Mouse (Mus musculus) megakaryocyte-erythroid progenitor cell, adult 5 weeks (primary cell): ENCODE measurements around the gene Vmn1r9. TPM values are rescaled to one million over a fixed set of nuclear protein-coding genes. Genes with fewer than 3 reads are reported as not detected.

Experiments used
- polyA plus RNA-seq: library from polyadenylated mRNA; stranded (reverse); fragments of >175 nt; gene quantifications from 2 replicates; pipeline ENCODE4 v1.2.3, GENCODE M21; 2012

Gene Vmn1r9
- not detected in 2 replicates for polyA plus RNA-seq

GRCm38 (mm10) chr6:57066487-57066886 lies at the start of gene Vmn1r9:
Vmn1r9 (plus strand) TSS chr6:57066787.

GRCm38 (mm10) chr6:57025224-57025623 lies 41.4 kb upstream of the Vmn1r9 start, which contains the start of gene Vmn1r7:
Vmn1r7 (minus strand) TSS chr6:57025324.

GRCm38 (mm10) chr6:57031984-57032383 lies 34.6 kb upstream of the Vmn1r9 start, which contains the start of gene Vmn1r8:
Vmn1r8 (plus strand) TSS chr6:57032284.

GRCm38 (mm10) chr6:57109154-57109553 lies 42.6 kb downstream of the Vmn1r9 start, which contains the start of gene Vmn1r10:
Vmn1r10 (plus strand) TSS chr6:57109454.

Other genes with a start within 250 kb of the Vmn1r9 start
- 2.7 and 3.0 TPM in 2 replicates for gene Fkbp9, start 234.7 kb upstream of the Vmn1r9 start, polyA plus RNA-seq
- 44.9 and 63.9 TPM in 2 replicates for gene Nt5c3, start 142.9 kb upstream of the Vmn1r9 start, polyA plus RNA-seq
- 0.11 TPM in 1 of 2 replicates, not detected in the other for gene Vmn1r4, start 142.8 kb upstream of the Vmn1r9 start, polyA plus RNA-seq
- not detected in 2 replicates for gene Vmn1r5, start 96.5 kb upstream of the Vmn1r9 start, polyA plus RNA-seq
- not detected in 2 replicates for gene Vmn1r6, start 69.5 kb upstream of the Vmn1r9 start, polyA plus RNA-seq
- gene Vmn1r7, start 41.5 kb upstream of the Vmn1r9 start, polyA plus RNA-seq = not detected in 2 replicates
- gene Vmn1r8, start 34.5 kb upstream of the Vmn1r9 start, polyA plus RNA-seq = not detected in 2 replicates
- gene Vmn1r10, start 42.7 kb downstream of the Vmn1r9 start, polyA plus RNA-seq = not detected in 2 replicates
- gene Vmn1r11, start 66.7 kb downstream of the Vmn1r9 start, polyA plus RNA-seq = not detected in 2 replicates
- not detected in 2 replicates for gene Vmn1r12, start 90.1 kb downstream of the Vmn1r9 start, polyA plus RNA-seq
- not detected in 2 replicates for gene Vmn1r13, start 136.5 kb downstream of the Vmn1r9 start, polyA plus RNA-seq
- gene Vmn1r14, start 164.9 kb downstream of the Vmn1r9 start, polyA plus RNA-seq = 0.01 TPM in 1 of 2 replicates, not detected in the other
- not detected in 2 replicates for gene Vmn1r15, start 191.2 kb downstream of the Vmn1r9 start, polyA plus RNA-seq